Mouse (Mus musculus): ENCODE measurements around the gene Lrp8.

DNA sequence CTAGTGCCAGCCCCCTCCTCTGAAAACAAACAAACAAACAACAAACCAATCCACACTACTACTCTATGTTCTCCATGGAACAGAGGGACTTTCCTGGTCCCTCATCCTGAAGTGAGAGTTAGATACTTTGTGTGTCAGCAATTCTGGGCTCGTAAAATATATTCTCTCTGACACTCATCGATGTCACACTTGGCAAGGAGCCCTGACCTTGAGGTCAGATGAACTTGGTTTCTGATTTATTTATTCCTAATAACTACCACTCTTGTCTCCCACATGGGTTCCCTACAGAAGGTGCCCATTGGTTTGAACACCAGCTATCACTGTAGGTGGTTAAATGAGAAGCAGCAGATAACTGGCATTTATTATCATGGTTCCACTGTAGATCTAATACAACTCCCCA is 118.3 kb downstream of the Lrp8 start:
- TF ChIP-seq CTCF (IDR thresholded peaks at IDR 0.05) (no peak), POLR2A (IDR thresholded peaks at IDR 0.05; ENCODE audit: insufficient read depth, low read depth, low read length) (no peak), EP300 (IDR thresholded peaks at IDR 0.05; ENCODE audit: insufficient read depth, low read depth, low read length) (no peak)
